Mouse (Mus musculus): Measurements from ENCODE around the gene Olfr309. TPM values are rescaled to one million over a fixed set of nuclear protein-coding genes. Genes with fewer than 3 reads are reported as not detected.

Gene Olfr309
- polyA plus RNA-seq (2015; fragmentation: Nextera tagmentation; extraction: Ambion mirVana), result not detected in 2 replicates

DNA sequence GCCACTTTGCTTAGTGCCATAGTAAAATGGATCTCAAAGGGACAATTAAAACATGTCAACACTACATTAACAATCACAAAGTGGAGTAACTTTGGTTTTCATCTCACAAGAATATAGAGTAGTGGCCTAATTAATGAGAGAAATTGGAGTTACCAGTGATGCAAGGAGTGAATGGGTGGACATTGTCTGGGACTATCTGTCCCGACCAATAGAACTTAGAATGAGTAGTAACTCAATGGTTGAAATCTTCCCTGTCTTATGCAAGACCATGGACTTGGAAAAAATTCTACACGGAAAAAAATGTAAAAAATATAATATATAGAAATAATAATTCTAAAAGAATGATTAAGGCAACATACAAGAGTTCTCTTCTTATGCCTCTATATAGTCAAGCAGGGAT, at the start of gene Olfr309:
Gene Olfr309 (minus strand): TSS at position 101 of the 400 bp plus-strand sequence.

DNA sequence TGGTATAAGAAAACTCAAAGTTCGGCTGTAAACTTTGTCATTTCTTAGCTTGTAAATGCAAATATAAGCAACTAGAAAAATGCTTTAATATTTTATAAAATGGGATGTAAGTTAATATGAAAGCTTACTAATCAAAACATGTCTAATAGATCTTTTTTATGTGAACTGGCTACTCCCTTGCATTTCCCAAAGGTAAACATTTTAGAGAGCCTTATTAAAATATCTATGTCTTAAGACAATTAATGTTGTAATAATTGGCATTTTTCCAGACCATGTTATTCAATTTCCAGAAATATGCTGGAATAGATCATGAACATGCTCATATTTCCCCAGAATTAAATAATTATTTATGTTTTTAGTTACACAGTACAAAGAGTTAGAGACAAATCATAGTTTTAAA, 24.0 kb upstream of the Olfr309 start, which contains the start of gene Olfr307:
Gene Olfr307 (minus strand): TSS at position 101 of the 400 bp plus-strand sequence.

DNA sequence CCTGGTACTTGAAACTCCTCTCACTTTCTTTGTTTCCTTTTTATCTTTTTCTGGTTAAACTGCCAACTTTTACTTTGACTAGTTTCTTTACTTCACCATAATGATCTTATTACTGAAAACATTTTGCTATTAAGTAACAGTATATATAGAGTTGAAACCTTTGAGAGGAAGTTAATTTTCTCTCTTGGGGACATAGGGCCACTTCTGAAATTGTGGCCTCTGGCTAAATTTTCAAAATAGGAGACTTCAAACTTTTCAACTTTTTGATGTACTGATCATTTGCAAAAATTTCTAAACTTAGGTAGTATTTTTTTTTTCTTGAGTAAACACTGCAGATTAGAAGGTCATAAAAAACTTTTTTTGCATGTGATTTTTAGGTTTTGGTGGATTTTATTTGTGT, 12.0 kb upstream of the Olfr309 start, which contains the start of gene Olfr308:
Gene Olfr308 (minus strand): TSS at position 101 of the 400 bp plus-strand sequence.

DNA sequence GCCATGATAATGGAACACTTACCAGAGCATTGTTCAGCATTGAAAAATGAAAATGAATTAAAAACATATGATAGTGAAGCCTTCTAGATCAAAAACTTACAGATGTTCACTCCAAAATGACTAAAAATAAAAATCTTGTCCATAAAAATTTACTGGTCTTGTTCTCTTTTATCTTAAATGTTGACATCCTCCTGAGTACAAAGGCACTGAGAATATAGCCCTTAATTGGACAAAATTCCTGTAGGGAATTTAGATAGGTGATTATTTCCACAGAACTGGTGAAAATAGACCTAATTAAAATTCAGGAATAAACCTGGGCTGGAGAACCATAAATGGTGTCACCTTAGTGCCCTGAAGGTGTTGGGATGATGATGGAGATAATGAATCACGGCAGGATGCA, 36.4 kb downstream of the Olfr309 start, which contains the start of gene Olfr310:
Gene Olfr310 (minus strand): TSS at position 101 of the 400 bp plus-strand sequence.

Small RNA genes within 50 kb of the gene (microRNA-seq; reads per million reads assigned to microRNA genes)
- gene Gm23192, result 0 reads per million in 2 experiments

Other genes starting within 250 kb of the Olfr309 start
- not detected in 2 replicates for gene Vmn2r75, start 141.9 kb downstream of the Olfr309 start, polyA plus RNA-seq (2015; fragmentation: Nextera tagmentation; extraction: Ambion mirVana)
- gene Vmn2r76, start 67.4 kb downstream of the Olfr309 start, polyA plus RNA-seq (2015; fragmentation: Nextera tagmentation; extraction: Ambion mirVana), result not detected in 2 replicates
- gene Olfr310, start 36.5 kb downstream of the Olfr309 start, polyA plus RNA-seq (2015; fragmentation: Nextera tagmentation; extraction: Ambion mirVana), result not detected in 2 replicates
- gene Olfr308, start 11.9 kb upstream of the Olfr309 start, polyA plus RNA-seq (2015; fragmentation: Nextera tagmentation; extraction: Ambion mirVana), result not detected in 2 replicates
- not detected in 2 replicates for gene Olfr307, start 23.9 kb upstream of the Olfr309 start, polyA plus RNA-seq (2015; fragmentation: Nextera tagmentation; extraction: Ambion mirVana)
- gene Olfr305, start 53.2 kb upstream of the Olfr309 start, polyA plus RNA-seq (2015; fragmentation: Nextera tagmentation; extraction: Ambion mirVana), result not detected in 2 replicates
- gene Olfr304, start 73.0 kb upstream of the Olfr309 start, polyA plus RNA-seq (2015; fragmentation: Nextera tagmentation; extraction: Ambion mirVana), result not detected in 2 replicates
- gene Olfr303, start 84.1 kb upstream of the Olfr309 start, polyA plus RNA-seq (2015; fragmentation: Nextera tagmentation; extraction: Ambion mirVana), result not detected in 2 replicates
- gene Olfr301, start 90.1 kb upstream of the Olfr309 start, polyA plus RNA-seq (2015; fragmentation: Nextera tagmentation; extraction: Ambion mirVana), result not detected in 2 replicates
- gene Olfr299, start 146.2 kb upstream of the Olfr309 start, polyA plus RNA-seq (2015; fragmentation: Nextera tagmentation; extraction: Ambion mirVana), result not detected in 2 replicates
- gene Olfr298, start 178.8 kb upstream of the Olfr309 start, polyA plus RNA-seq (2015; fragmentation: Nextera tagmentation; extraction: Ambion mirVana), result not detected in 2 replicates
- gene Olfr297, start 206.3 kb upstream of the Olfr309 start, polyA plus RNA-seq (2015; fragmentation: Nextera tagmentation; extraction: Ambion mirVana), result not detected in 2 replicates